Mouse (Mus musculus) kidney, postnatal 0 days (tissue): ENCODE measurements at regions not wholly inside any gene's neighbourhood (a gene's known extent, or its start where the extent isn't known, plus 50 kb on each side); places are given as distances from the start of the nearest gene placed in this dataset. TPM values are rescaled to one million over a fixed set of nuclear protein-coding genes. Genes with fewer than 3 reads are reported as not detected.

ENCODE experiments used
- ATAC-seq: fragments of 200-750 bp; cut with Nextera tagmentation; replicated peaks from 2 replicates; pipeline ENCODE4 v1.8.0; 2017; ENCODE audit warnings: low read depth, moderate number of reproducible peaks, moderate TSS enrichment, moderate library complexity; ENCODE audit not compliant: low FRiP score
- DNase-seq: peaks from one replicate; pipeline ENCODE4 v3.0.0-alpha.2; 2016; ENCODE audit warnings: low spot score
- H3K27ac ChIP-seq: fragments of 300-500 bp; sonication (generic); 2 replicates; pipeline ENCODE4 v1.5.1; 2014; ENCODE audit warnings: mild to moderate bottlenecking
- H3K27me3 ChIP-seq: fragments of 300-500 bp; sonication (generic); 2 replicates; pipeline ENCODE4 v1.6.1; 2014; ENCODE audit warnings: low read length, mixed read lengths; ENCODE audit not compliant: insufficient read depth
- H3K36me3 ChIP-seq: fragments of 300-500 bp; sonication (generic); 2 replicates; pipeline ENCODE4 v1.6.1; 2014; ENCODE audit warnings: low read length, mixed read lengths; ENCODE audit not compliant: insufficient read depth
- H3K4me1 ChIP-seq: fragments of 300-500 bp; sonication (generic); replicated peaks from 2 replicates; pipeline ENCODE4 v1.6.1; 2014; ENCODE audit warnings: antibody characterized with exemption, low read length, mixed read lengths; ENCODE audit not compliant: insufficient read depth
- H3K4me2 ChIP-seq: fragments of 300-500 bp; sonication (generic); 2 replicates; pipeline ENCODE4 v1.6.1; 2014; ENCODE audit warnings: mild to moderate bottlenecking, low read length, moderate library complexity, mixed read lengths
- H3K4me3 ChIP-seq: fragments of 300-500 bp; sonication (generic); replicated peaks from 2 replicates; pipeline ENCODE4 v1.5.1; 2014; ENCODE audit warnings: low read depth, low read length
- H3K9ac ChIP-seq: fragments of 300-500 bp; sonication (generic); 2 replicates; pipeline ENCODE4 v1.6.1; 2014; ENCODE audit warnings: low read depth, low read length
- H3K9me3 ChIP-seq: fragments of 300-500 bp; sonication (generic); replicated peaks from 2 replicates; pipeline ENCODE4 v1.6.1; 2016; ENCODE audit warnings: low read length, inconsistent platforms, mixed read lengths
- CTCF ChIP-seq: IDR thresholded peaks from 2 replicates; pipeline ENCODE4 v1.5.1; 2016; ENCODE audit warnings: antibody characterized with exemption, low read depth, mild to moderate bottlenecking, moderate library complexity
- WGBS: fragments of 180-500 bp; shearing (Covaris S2); extraction: QIAGEN DNeasy Blood & Tissue Kit; methylation state at CpG from one replicate; pipeline ENCODE4 v1.1.7; 2014; 5-methylcytosine and 5-hydroxymethylcytosine counted together
- microRNA-seq: library from miRNA; unstranded; fragments of <30 nt; microRNA quantifications from one replicate; pipeline ENCODE4, GENCODE M21; 2016

- ATAC-seq (no peak), DNase-seq (no peak)
- no peaks in the 10 kb centered on the region for H3K9me3 ChIP-seq
- no peak overlapping the region for H3K4me2 ChIP-seq
- no peaks in the 10 kb centered on the region for H3K27me3 ChIP-seq
- no peak overlapping the region for H3K9ac ChIP-seq
- no peaks in the 10 kb centered on the region for H3K4me1 ChIP-seq
- H3K27ac ChIP-seq = no peak overlapping the region
- 90% methylated on average over 5 of the region's 5 CpGs for WGBS
- TF ChIP-seq CTCF = no peak
- no peak overlapping the region for H3K4me3 ChIP-seq
- no peaks in the 10 kb centered on the region for H3K36me3 ChIP-seq
These were observed 80.3 kb upstream of the Sdk1 start for GRCm38 (mm10) chr5:141160956-141161355.

GRCm38 (mm10) chr5:141182442-141182841 is 58.8 kb upstream of the Sdk1 start:
- DNase-seq = no peak
- Histone ChIP-seq H3K4me3 (no peak overlapping the region), H3K4me1 (no peaks in the 10 kb centered on the region), H3K9ac (no peak overlapping the region), H3K27ac (no peak overlapping the region), H3K36me3 (no peaks in the 10 kb centered on the region), H3K27me3 (no peaks in the 10 kb centered on the region), H3K4me2 (no peak overlapping the region), H3K9me3 (no peaks in the 10 kb centered on the region)
- no peak for TF ChIP-seq CTCF
- WGBS = 33% methylated on average over 6 of the region's 6 CpGs
- no peak for ATAC-seq

- Histone ChIP-seq H3K27ac (no peak overlapping the region), H3K36me3 (no peaks in the 10 kb centered on the region), H3K9me3 (no peaks in the 10 kb centered on the region), H3K27me3 (no peaks in the 10 kb centered on the region), H3K4me1 (no peaks in the 10 kb centered on the region), H3K4me2 (no peak overlapping the region), H3K4me3 (no peak overlapping the region), H3K9ac (no peak overlapping the region)
- TF ChIP-seq CTCF = no peak
- peak; percentile 85 for DNase-seq
- no peak for ATAC-seq
- 60% methylated on average over 2 of the region's 2 CpGs for WGBS
These were observed 52.3 kb upstream of the Sdk1 start for GRCm38 (mm10) chr5:141189033-141189432.

Small RNA genes lying in the stretch of these regions (microRNA-seq; reads per million reads assigned to microRNA genes)
- not detected for gene Gm26113
